Mouse (Mus musculus) adrenal gland, adult (tissue): ENCODE results near the gene Hcar2.
A peak's percentile ranks its signal among the peaks of the same experiment; 100 is the strongest.

Source experiments
- DNase-seq, 2 experiments: peaks; one replicate each; pipeline ENCODE4 v3.0.0; 2022 to 2023; ENCODE audit warnings: low spot score in 1 of 2; ENCODE audit not compliant: inconsistent age in 2 of 2

Gene Hcar2

GRCm38 (mm10) chr5:123862374-123863350, 2.6 kb downstream of the Hcar2 start:
- DNase-seq = peak in 1 of 2 experiments; percentile 54

GRCm38 (mm10) chr5:123858798-123859197, 6.5 kb downstream of the Hcar2 start:
- no peak for DNase-seq

- DNase-seq = no peak
Observed at GRCm38 (mm10) chr5:123854511-123854910, 10.8 kb downstream of the Hcar2 start.

- peak in 1 of 2 experiments; percentile 19 for DNase-seq
Observed at GRCm38 (mm10) chr5:123853877-123854504, 11.3 kb downstream of the Hcar2 start.

GRCm38 (mm10) chr5:123851398-123851797, 13.9 kb downstream of the Hcar2 start:
- DNase-seq = no peak

GRCm38 (mm10) chr5:123844316-123844715, 21.0 kb downstream of the Hcar2 start:
- DNase-seq = no peak

- DNase-seq = no peak
Observed at GRCm38 (mm10) chr5:123843816-123844215, 21.5 kb downstream of the Hcar2 start.

- no peak for DNase-seq
Observed at GRCm38 (mm10) chr5:123842935-123843282, 22.4 kb downstream of the Hcar2 start.

GRCm38 (mm10) chr5:123842221-123842934, 22.9 kb downstream of the Hcar2 start:
- DNase-seq = no peak

- DNase-seq = no peak
Observed at GRCm38 (mm10) chr5:123837371-123837770, 27.9 kb downstream of the Hcar2 start.

- no peak for DNase-seq
Observed at GRCm38 (mm10) chr5:123834836-123835235, 30.5 kb downstream of the Hcar2 start.

GRCm38 (mm10) chr5:123832309-123832708, 33.0 kb downstream of the Hcar2 start:
- no peak for DNase-seq

- DNase-seq = peak; percentile 20 to 60
Observed at GRCm38 (mm10) chr5:123827659-123828091, 37.6 kb downstream of the Hcar2 start.

GRCm38 (mm10) chr5:123822706-123823105, 42.6 kb downstream of the Hcar2 start:
- DNase-seq = no peak

GRCm38 (mm10) chr5:123821264-123821571, 44.1 kb downstream of the Hcar2 start:
- no peak for DNase-seq

- peak in 1 of 2 experiments; percentile 24 for DNase-seq
Observed at GRCm38 (mm10) chr5:123820501-123821263, 44.6 kb downstream of the Hcar2 start.

GRCm38 (mm10) chr5:123818941-123819577, 46.2 kb downstream of the Hcar2 start:
- DNase-seq = no peak

GRCm38 (mm10) chr5:123816891-123817290, 48.4 kb downstream of the Hcar2 start:
- DNase-seq = no peak
